8 mouse cellular contexts compared by ENCODE assay signal in the genomic region with DNA sequence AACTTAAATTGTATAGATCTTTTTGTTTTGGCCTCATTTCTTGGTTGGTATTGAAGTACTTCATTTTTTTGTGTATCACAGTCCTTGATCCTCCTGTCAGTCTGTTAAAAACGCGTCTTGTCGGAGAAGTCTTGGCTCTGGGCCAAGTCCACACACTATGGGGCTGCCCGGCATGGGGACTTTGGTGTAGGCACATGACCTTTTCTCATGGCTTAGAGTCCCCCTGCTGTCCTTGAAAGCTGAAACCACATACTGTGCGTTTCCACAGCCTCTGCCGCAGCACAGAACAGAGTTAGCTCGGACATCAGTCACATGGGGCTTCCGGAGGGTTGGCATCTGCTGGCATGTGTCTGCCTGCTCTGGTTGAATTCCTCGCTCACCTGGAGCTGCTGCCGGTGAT. TPM values are rescaled to one million over a fixed set of nuclear protein-coding genes. Genes with fewer than 3 reads are reported as not detected.
DNase-seq lines count a peak whose midpoint lies in the region; ATAC-seq lines count a peak whose summit lies in the region.

No protein-coding gene starts in this region.

- peaks cover 10% of the 10 kb centered on the region for H3K4me1 ChIP-seq in hindbrain, embryonic 12.5 days
- H3K4me1 ChIP-seq in neural tube, embryonic 14.5 days (ENCODE audit: control insufficient read depth, insufficient read depth, low read length), result peaks cover 3% of the 10 kb centered on the region; the same call in 1 of the 2 replicates

- peaks cover 38% of the 10 kb centered on the region for H3K36me3 ChIP-seq in hindbrain, embryonic 12.5 days
- H3K36me3 ChIP-seq in neural tube, embryonic 14.5 days (ENCODE audit: control insufficient read depth, insufficient read depth, low read length), result 0 out of 2 replicates have a peak, but pooled peaks cover 4% of the 10 kb centered on the region

- DNase-seq in ovary, postnatal 36 days (ENCODE audit: low spot score), result peak; percentile 23
- no peak for DNase-seq in ovary, postnatal 10 days (ENCODE audit: low spot score)
- peak; percentile 67 to 69 for DNase-seq in cerebellum, postnatal 14 days
- no peak for DNase-seq in thymus, postnatal 36 days
- no peak for DNase-seq in yolk sac, embryonic 10.5 days (ENCODE audit: low spot score)
- DNase-seq in right cerebral cortex, postnatal 14 days, result no peak

- H3K4me3 ChIP-seq in hindbrain, embryonic 12.5 days, result no peak overlapping the region
- H3K4me3 ChIP-seq in neural tube, embryonic 14.5 days (ENCODE audit: low read depth, low read length), result no peak overlapping the region

- ATAC-seq in hindbrain, embryonic 12.5 days (ENCODE audit: low FRiP score), result peak; percentile 56
- peak; percentile 56; the same call in 1 of the 2 replicates for ATAC-seq in neural tube, embryonic 14.5 days (ENCODE audit: low read depth)

- no peak overlapping the region for H3K9ac ChIP-seq in hindbrain, embryonic 12.5 days
- H3K9ac ChIP-seq in neural tube, embryonic 14.5 days (replicated peaks; ENCODE audit: low read depth, low read length), result no peak overlapping the region

- H3K9me3 ChIP-seq in hindbrain, embryonic 12.5 days (replicated peaks), result no peaks in the 10 kb centered on the region
- H3K9me3 ChIP-seq in neural tube, embryonic 14.5 days (ENCODE audit: control insufficient read depth, low read length), result no peaks in the 10 kb centered on the region

- no peak overlapping the region for H3K27ac ChIP-seq in hindbrain, embryonic 12.5 days
- no peak overlapping the region for H3K27ac ChIP-seq in neural tube, embryonic 14.5 days (ENCODE audit: low read depth, low read length)

- WGBS in hindbrain, embryonic 12.5 days, result 25% methylated on average over 10 of the region's 10 CpGs
- WGBS in neural tube, embryonic 14.5 days, result 25% methylated on average over 10 of the region's 10 CpGs

- H3K27me3 ChIP-seq in hindbrain, embryonic 12.5 days, result no peaks in the 10 kb centered on the region
- H3K27me3 ChIP-seq in neural tube, embryonic 14.5 days (ENCODE audit: control insufficient read depth, insufficient read depth, low read length), result no peaks in the 10 kb centered on the region

- H3K4me2 ChIP-seq in hindbrain, embryonic 12.5 days (replicated peaks), result no peak overlapping the region
- no peak overlapping the region for H3K4me2 ChIP-seq in neural tube, embryonic 14.5 days (ENCODE audit: low read depth, low read length)

RNA-seq across cellular contexts. Expression of a gene that starts 36.5 kb away (rescaled TPM):
- 12.6 and 13.5 TPM in 2 replicates for polyA plus RNA-seq in hindbrain, embryonic 12.5 days (2016; fragmentation: Nextera tagmentation; extraction: Ambion mirVana)
- polyA plus RNA-seq in neural tube, embryonic 14.5 days (2014; fragmentation: Nextera tagmentation; extraction: Ambion mirVana), result 13.4 and 14.2 TPM in 2 replicates

RNA-seq across cellular contexts. Expression of a gene that starts 45.8 kb away (rescaled TPM):
- polyA plus RNA-seq in hindbrain, embryonic 12.5 days (2016; fragmentation: Nextera tagmentation; extraction: Ambion mirVana), result 6.3 and 6.9 TPM in 2 replicates
- 3.5 and 3.8 TPM in 2 replicates for polyA plus RNA-seq in neural tube, embryonic 14.5 days (2014; fragmentation: Nextera tagmentation; extraction: Ambion mirVana)

Comparison
In these comparisons a context has a peak if more than half of its experiments do, and no peak if none do; other contexts are left out.
1. DNase-seq: peak in ovary, postnatal 36 days (single experiment) and cerebellum, postnatal 14 days (2 of 2); none in ovary, postnatal 10 days (single experiment), thymus, postnatal 36 days (0 of 2), yolk sac, embryonic 10.5 days (single experiment) and right cerebral cortex, postnatal 14 days (single experiment).